Mouse (Mus musculus) liver, adult (tissue): Measurements from ENCODE around the gene Lmbr1.

Experiments
- GATA4 ChIP-seq: IDR thresholded peaks from 2 replicates; pipeline ENCODE4 v1.6.1; 2014; ENCODE audit warnings: mild to moderate bottlenecking, low read length; ENCODE audit not compliant: insufficient replicate concordance

Gene Lmbr1

DNA sequence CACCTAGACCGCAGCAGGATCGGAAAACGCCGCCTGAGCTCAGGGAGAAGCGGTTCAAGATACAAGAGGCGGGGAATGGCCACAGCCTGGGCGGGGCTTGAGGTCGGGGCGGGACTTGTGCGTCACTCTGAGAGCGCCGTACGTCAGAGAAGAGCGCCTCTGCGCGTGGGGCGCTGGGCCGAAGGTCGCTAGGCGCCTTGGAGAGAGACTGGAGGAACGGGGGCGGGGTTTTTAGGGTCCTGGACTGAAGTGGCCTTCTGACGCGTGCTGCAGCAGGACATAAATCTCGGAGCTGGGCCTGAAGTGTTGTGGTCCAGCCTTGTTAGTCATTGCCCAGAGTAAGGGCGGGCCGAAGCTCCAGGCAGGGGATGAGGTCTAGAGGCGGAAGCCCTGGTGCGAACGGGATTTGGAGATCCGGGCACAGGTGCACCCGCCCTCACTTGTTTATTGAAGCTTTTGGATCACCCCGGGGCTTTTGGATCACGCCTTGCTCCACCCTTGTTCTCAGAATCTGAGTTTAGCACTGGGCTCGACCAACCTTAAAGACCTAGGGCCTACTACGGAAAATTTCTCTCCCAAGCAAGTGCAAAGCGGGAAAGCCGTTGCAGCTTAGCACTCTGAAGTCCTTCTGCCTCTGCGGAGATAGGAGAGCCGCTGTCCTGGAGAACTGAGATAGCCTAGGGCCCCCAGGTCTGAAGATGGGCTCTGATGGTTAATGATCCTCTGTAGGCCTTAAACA is at the start of gene Lmbr1:
Gene Lmbr1 (minus strand): TSS at position 93 of the 739 bp plus-strand sequence.
- no peak; the same call in 1 of the 2 replicates for TF ChIP-seq GATA4

DNA sequence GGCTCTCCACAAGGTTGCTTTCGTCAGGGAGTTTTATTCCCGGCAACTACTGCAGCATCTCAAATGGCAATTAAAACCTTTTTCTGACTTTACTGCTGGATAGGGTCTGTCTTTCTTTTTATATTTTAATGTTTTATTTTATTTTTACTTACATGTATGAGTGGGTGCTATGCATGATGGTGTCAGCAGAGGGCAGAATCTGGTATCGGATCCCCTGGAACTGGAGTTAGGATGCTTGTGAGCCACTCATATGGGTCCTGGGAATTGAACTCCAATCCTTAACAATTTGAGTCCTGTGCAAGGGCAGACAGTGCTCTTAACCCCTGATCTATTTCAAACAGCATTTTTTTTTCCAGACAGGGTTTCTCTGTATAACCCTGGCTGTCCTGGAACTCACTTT is 34.9 kb upstream of the Lmbr1 start:
- no peak for TF ChIP-seq GATA4

DNA sequence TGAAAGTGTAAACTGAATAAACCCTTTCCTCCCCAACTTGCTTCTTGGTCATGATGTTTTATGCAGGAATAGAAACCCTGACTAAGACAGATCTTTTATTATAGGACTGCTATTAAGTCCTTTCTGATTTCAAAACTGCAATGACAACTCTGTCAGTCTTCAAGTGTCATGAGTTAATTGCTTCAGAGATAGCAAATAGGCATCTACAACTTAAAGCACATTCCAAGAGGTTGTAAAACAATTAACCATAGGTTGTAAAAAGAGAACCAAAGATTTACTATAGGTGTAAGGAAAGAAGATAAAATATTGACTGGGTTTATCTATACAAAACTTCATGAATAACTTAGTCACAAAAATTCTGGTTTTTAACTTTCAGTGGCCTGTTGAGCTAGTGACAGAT is 32.7 kb upstream of the Lmbr1 start:
- no peak for TF ChIP-seq GATA4

DNA sequence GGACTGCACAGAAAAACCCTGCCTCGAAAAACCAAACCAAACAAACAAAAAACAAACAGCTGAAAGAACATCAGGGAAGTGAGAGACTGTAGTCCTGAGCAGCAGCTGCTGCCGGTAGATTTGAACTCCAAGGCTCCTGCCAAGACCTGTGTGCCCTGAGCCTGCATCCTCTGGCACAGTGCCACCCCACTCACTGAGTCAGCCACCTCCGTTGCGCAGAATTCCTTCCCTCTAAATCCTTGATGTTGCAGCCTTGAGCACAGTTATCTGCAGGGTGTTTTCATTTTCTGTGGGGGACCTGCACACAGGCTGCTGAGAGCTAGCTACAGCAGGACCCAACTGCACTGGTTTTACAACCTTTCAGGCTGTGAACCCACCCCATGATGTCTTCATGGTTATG is 20.2 kb upstream of the Lmbr1 start:
- TF ChIP-seq GATA4, result no peak

DNA sequence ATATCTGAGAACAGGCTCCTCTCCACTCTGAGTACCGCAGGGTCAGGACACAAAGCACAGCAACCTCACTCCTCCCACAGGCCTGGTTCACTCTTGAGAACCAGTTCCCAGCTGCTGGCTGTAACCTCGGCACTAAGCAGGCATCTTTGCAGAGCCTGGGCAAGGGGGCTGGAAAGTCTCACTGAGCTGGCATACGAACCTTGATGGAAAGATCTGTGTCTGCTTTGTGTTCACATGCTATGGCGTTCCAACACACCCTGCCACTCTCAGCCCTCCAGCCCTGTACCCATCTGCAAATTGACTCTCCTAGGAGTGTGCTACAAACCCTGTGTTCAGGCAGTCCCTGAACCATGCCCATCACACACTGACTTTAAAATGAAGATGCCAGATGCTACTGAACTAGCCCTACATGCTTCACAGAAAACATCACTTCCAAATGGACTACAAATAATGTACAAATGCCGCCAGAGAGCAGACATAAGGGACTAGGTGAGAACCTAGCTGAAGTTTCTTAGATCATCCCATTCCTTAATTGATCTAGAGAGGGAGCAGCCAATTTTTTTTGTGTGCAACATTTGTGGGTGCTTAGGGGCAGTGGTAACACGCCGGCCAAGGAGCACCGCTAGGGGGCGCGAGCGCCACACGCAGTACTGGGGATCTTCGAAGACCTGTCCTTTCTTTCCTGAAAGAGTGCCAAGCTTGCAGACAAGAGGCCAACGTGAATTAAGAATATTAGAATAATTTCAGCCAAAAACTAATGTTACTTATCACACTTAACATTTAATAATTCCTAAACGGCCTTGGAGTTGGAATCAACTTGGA is 11.0 kb upstream of the Lmbr1 start:
- TF ChIP-seq GATA4, result no peak

DNA sequence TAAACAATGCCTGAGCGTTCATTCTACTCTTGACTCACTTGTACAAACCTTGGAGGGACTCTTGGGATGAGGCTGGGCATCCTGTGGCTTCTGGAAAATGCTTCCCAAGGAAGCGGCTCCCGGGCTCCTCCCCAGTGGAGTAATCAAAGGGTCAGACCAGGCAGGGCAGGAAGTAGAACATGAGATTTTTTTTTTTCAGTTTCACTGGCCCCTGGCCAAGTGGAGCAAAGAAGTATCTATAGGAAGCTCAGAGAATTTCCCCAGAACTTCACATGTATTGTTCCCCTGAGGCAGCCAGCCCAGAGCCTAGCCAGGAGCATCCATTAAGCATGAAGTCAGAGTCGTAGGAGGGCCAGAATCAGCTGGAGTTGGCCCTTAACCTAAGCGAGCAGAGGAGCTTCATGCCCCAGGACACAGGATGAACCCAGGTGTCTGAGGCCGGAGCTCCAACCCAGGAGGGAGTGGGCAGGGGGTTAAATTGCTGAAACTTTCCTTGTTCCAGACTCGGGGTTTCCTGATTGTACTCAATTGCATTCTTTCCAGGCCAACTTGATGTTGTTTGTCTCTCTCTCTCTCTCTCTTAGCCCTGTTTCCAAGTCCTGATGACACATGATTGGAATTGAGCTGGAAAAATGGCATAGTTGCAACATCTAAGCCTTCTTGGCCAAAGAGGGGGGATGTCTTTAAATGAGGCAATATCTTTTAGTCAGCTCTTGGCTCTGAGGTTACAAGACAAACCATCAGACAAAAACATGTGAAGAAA is 10.2 kb upstream of the Lmbr1 start:
- TF ChIP-seq GATA4, result no peak

DNA sequence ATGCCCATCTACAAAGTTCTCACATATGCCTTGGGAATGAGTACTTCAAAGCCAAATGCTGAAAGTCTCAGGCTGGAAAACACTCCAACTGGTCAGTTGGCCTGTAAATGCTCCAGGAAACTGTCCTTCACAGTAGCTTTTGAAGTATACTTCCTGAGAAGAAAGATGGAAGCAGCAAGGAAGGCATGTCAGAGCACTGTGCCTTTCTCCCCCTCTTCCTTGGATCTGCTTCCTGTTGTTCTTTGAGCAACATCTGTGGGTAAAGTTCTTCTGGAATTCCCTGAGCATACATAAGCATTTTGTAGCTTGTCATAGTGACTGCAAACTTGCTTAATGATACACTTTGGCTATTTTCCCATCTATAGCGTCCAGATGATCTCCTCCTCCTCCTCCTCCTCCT is 9.4 kb upstream of the Lmbr1 start:
- TF ChIP-seq GATA4, result no peak

DNA sequence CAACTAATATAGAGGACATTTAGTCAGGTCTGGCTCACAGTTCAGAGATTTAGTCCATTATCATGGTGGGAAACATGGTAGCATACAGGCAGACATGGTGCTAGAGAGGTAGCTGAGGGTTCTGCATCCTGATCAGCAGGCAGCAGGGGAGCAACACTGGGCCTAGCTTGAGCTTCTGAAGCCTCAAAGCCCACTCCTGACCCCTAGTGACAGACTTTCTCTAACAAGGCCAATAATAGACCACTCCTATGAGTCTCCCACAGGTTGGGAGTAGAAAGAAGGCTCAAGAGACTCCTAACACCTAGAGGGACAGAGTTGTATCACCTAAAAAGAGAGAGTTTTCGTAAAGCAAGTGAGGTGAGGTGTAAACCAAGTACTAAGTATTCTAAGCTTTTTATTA is 4.6 kb upstream of the Lmbr1 start:
- TF ChIP-seq GATA4, result no peak

DNA sequence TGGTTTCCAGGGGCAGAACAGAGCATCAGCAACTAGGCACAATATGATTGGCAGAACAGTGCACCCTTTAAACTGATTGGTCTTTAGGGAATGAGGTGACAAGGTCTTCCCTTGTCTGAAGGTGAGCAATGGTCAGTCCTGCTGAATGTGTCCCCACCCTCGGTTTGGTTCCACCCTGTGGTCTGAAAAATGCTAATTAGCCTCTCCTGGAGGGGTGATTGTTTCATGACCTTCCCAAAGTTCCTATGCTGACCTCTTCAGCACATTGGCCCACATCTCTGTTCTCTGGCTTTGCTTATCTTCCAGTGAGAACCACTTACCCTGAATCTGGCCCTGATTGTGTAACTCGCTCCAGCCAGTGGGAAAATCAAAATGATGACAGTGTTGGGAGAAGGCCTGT is 1.9 kb upstream of the Lmbr1 start:
- no peak for TF ChIP-seq GATA4

DNA sequence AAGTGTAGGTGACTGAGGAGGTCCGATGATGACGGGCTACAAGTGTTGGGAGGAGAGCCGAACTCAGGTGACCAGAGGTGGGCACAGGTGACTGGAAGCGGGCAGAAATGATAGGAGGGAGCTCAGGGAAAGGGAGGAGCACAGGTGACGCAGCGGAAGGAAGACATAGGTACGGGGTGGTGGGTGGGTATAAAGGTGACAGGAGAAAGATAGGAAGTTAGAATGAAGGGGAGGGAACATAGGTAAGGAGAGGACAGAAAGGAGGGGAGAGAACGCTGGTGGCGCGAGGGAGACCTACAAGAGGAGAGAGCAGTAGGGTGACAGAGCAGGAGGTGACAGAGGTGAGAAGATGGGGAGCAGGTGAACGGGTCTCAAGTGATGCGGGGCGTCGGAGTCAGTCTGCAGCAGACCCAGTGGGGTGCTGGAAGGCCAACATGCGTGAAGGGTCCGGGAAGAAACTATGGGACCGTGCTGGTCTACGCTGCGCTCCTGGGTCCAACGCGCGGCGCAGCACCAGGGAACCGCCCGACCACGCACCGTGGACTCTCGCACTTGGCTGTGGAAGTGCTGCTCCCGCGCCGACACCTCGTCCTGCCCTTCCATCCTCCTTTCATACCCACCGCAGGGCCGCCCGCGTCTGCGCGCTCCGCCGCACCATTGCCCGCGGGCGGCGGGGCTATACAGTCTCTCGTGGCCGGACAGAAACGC is 446 bp downstream of the Lmbr1 start:
- TF ChIP-seq GATA4, result no peak

DNA sequence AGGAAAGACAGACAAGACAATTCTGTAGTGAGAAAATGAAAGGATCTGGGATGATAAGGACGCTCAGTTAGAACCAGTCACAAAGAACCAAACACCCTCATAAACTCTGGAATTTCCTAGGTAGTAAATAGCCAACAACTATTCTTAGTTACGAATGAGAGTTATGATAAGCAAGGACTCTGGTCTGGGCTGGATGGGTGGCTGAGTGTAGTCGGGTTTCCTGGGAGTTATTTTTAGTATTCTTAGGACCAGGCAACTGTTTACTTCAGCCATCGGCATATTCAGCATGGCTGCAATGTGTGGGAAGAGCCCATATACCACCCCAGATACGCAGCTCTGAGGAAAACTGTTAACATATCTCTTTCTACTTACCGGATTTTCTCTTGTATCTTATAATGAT is 14.7 kb downstream of the Lmbr1 start:
- no peak for TF ChIP-seq GATA4

DNA sequence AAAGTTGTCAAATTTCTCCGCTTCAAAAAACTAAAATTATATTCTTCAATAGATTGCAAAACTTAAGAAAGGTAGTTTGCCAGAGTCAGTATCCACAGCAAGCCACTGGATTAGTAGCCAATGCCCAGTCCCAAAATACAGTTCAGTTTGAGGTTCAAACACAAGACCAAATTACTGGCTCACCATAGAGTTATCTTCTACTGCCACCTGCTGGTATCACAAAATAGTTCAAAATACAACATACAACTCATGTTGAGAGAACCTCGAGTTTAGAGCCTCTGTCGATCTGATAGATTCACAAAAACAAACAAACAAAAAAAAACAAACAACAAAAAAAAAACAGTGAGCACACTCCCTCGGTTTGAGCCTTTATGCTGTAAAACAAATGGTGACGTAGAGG is 42.4 kb downstream of the Lmbr1 start:
- no peak for TF ChIP-seq GATA4

DNA sequence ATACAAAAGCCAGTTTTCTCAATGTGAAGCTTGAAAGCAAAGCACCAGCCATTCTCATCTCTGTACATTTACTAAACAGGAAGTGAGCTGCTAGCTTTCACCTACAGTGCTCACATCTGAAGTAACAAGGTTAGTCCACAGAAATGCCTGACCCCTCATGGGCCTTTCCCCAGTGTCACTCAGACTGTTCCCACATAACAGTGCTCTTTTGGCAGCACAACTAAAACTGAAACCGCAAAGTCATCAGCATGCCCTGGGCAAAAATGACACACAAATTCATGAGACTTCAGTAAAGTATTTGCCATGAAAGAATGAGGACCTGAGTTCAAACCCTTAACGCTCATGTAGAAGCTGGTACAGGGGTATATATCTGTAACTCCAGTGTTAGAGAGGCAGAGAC is 55.7 kb downstream of the Lmbr1 start:
- no peak for TF ChIP-seq GATA4

DNA sequence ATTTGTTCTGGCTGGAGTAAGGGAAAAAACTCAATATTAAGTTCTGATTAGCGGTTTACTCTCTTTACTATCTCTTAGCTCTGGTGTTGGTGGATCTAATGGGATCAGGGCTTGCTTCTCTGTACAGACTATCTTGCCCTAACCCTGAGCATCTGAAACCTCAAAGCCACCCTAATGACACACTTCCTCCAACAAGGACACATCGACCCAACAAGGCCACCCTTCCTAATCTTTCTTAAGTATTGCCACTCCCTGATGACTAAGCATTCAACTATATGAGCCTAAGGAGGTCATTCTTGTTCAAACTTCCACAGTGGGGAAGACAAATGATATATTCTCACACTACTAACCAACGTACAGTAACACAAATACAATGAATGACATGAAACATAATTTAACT is 69.0 kb downstream of the Lmbr1 start:
- no peak for TF ChIP-seq GATA4

DNA sequence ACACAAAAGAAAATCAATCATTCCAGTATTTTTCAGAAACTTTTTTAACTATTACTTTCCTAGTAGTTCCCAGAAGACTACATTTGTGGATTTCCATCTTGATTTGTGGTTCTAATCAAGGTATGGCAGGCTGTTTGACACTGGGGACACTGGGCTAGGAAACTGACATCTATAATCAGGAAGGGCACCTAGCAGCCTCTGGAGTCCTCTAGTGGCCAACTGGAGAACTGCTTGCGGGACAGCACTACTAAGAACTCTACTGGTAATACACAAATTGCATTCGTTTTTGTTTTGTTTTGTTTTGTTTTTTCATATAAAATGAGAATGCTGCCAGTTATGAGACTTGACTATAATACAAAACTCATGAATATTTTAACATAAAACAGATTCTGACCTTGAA is 85.0 kb downstream of the Lmbr1 start:
- TF ChIP-seq GATA4, result no peak
